Mouse (Mus musculus): ENCODE measurements around the gene Lrba.

Lrba gene

GRCm38 (mm10) chr3:86253791-86254190 lies 29.3 kb downstream of the Lrba start:
- no peak for DNase-seq (ENCODE audit: low read depth, low spot score)

- DNase-seq (ENCODE audit: low read depth, low spot score) = peak; percentile 36
Measured at GRCm38 (mm10) chr3:86268074-86268702, 43.7 kb downstream of the Lrba start.

GRCm38 (mm10) chr3:86275651-86276050 lies 51.2 kb downstream of the Lrba start:
- DNase-seq (ENCODE audit: low read depth, low spot score) = no peak

- no peak for DNase-seq (ENCODE audit: low read depth, low spot score)
Measured at GRCm38 (mm10) chr3:86291326-86291725, 66.8 kb downstream of the Lrba start.

- no peak for DNase-seq (ENCODE audit: low read depth, low spot score)
Measured at GRCm38 (mm10) chr3:86294866-86295265, 70.4 kb downstream of the Lrba start.

- no peak for DNase-seq (ENCODE audit: low read depth, low spot score)
Measured at GRCm38 (mm10) chr3:86296214-86296613, 71.7 kb downstream of the Lrba start.

GRCm38 (mm10) chr3:86308833-86309232 lies 84.4 kb downstream of the Lrba start:
- no peak for DNase-seq (ENCODE audit: low read depth, low spot score)

- no peak for DNase-seq (ENCODE audit: low read depth, low spot score)
Measured at GRCm38 (mm10) chr3:86310216-86310615, 85.7 kb downstream of the Lrba start.

- DNase-seq (ENCODE audit: low read depth, low spot score) = no peak
Measured at GRCm38 (mm10) chr3:86311406-86311805, 86.9 kb downstream of the Lrba start.

- DNase-seq (ENCODE audit: low read depth, low spot score) = no peak
Measured at GRCm38 (mm10) chr3:86317636-86318035, 93.2 kb downstream of the Lrba start.

GRCm38 (mm10) chr3:86328531-86328930 lies 104.1 kb downstream of the Lrba start:
- peak; percentile 33 for DNase-seq (ENCODE audit: low read depth, low spot score)

- DNase-seq (ENCODE audit: low read depth, low spot score) = no peak
Measured at GRCm38 (mm10) chr3:86343261-86343660, 118.8 kb downstream of the Lrba start.

GRCm38 (mm10) chr3:86362486-86362885 lies 138.0 kb downstream of the Lrba start:
- no peak for DNase-seq (ENCODE audit: low read depth, low spot score)

GRCm38 (mm10) chr3:86371466-86371865 lies 147.0 kb downstream of the Lrba start:
- no peak for DNase-seq (ENCODE audit: low read depth, low spot score)

- DNase-seq (ENCODE audit: low read depth, low spot score) = no peak
Measured at GRCm38 (mm10) chr3:86375276-86375675, 150.8 kb downstream of the Lrba start.

GRCm38 (mm10) chr3:86382557-86382956 lies 158.1 kb downstream of the Lrba start:
- no peak for DNase-seq (ENCODE audit: low read depth, low spot score)

- no peak for DNase-seq (ENCODE audit: low read depth, low spot score)
Measured at GRCm38 (mm10) chr3:86385047-86385446, 160.6 kb downstream of the Lrba start.

- DNase-seq (ENCODE audit: low read depth, low spot score) = no peak
Measured at GRCm38 (mm10) chr3:86386246-86386645, 161.8 kb downstream of the Lrba start.

- DNase-seq (ENCODE audit: low read depth, low spot score) = no peak
Measured at GRCm38 (mm10) chr3:86423828-86424227, 199.3 kb downstream of the Lrba start.

- DNase-seq (ENCODE audit: low read depth, low spot score) = no peak
Measured at GRCm38 (mm10) chr3:86426733-86427132, 202.3 kb downstream of the Lrba start.

GRCm38 (mm10) chr3:86443497-86443896 lies 219.0 kb downstream of the Lrba start:
- DNase-seq (ENCODE audit: low read depth, low spot score) = no peak

GRCm38 (mm10) chr3:86451211-86451610 lies 226.7 kb downstream of the Lrba start:
- no peak for DNase-seq (ENCODE audit: low read depth, low spot score)

- DNase-seq (ENCODE audit: low read depth, low spot score) = peak; percentile 19
Measured at GRCm38 (mm10) chr3:86461582-86461981, 237.1 kb downstream of the Lrba start.

GRCm38 (mm10) chr3:86489992-86490391 lies 265.5 kb downstream of the Lrba start:
- peak; percentile 21 for DNase-seq (ENCODE audit: low read depth, low spot score)

Data from CD4-positive helper T cell, adult 2 months (primary cell).